Comparison of ENCODE assay signal across 10 mouse cellular contexts in genomic region chr5:62895326-62895725, GRCm38 (mm10).
A peak's percentile ranks its signal among the peaks of the same experiment; 100 is the strongest.
DNase-seq lines count a peak whose midpoint lies in the region; ATAC-seq and TF ChIP-seq lines count a peak whose summit lies in the region.
"Had no signal": no experiment of that assay in that cellular context is flagged by ENCODE, and none has a peak within 500 bp of the region (broad histone marks: within the 10 kb centered on the region; RNA-seq: fewer than 3 reads in every experiment).

No protein-coding gene starts in this region.

- WGBS in kidney, postnatal 0 days, result 62% methylated on average over 3 of the region's 3 CpGs
- 52% methylated on average over 3 of the region's 3 CpGs for WGBS in kidney, embryonic 16.5 days
- WGBS in embryonic facial prominence, embryonic 10.5 days, result 72% methylated on average over 3 of the region's 3 CpGs
- WGBS in neural tube, embryonic 14.5 days, result 71% methylated on average over 3 of the region's 3 CpGs

- DNase-seq in kidney, postnatal 0 days (ENCODE audit: low spot score), result peak; percentile 74
- DNase-seq in MEL-GATA-1-ER (ENCODE audit: extremely low read depth, low read depth), result peak; percentile 2
- DNase-seq in embryonic facial prominence, embryonic 10.5 days (ENCODE audit: low spot score), result peak; percentile 18
- DNase-seq in layer of hippocampus, adult 8-10 months (ENCODE audit: low spot score in 2 of 2), result peak; percentile 11 to 15
- DNase-seq in spleen, adult 18-20 months, result no peak

- H3K9me3 ChIP-seq in kidney, postnatal 0 days (replicated peaks; ENCODE audit: low read length), result no peaks in the 10 kb centered on the region
- no peaks in the 10 kb centered on the region for H3K9me3 ChIP-seq in kidney, embryonic 16.5 days (ENCODE audit: low read length)
- H3K9me3 ChIP-seq in embryonic facial prominence, embryonic 10.5 days, result no peaks in the 10 kb centered on the region
- H3K9me3 ChIP-seq in neural tube, embryonic 14.5 days (ENCODE audit: control insufficient read depth, low read length), result no peaks in the 10 kb centered on the region
- H3K9me3 ChIP-seq: embryonic facial prominence, embryonic 12.5 days; lung, embryonic 15.5 days had no signal

- H3K27me3 ChIP-seq in kidney, postnatal 0 days (ENCODE audit: insufficient read depth, low read length), result no peaks in the 10 kb centered on the region
- no peaks in the 10 kb centered on the region for H3K27me3 ChIP-seq in kidney, embryonic 16.5 days (ENCODE audit: insufficient read depth, low read length)
- no peaks in the 10 kb centered on the region for H3K27me3 ChIP-seq in embryonic facial prominence, embryonic 10.5 days (replicated peaks; ENCODE audit: low read depth, poor library complexity, severe bottlenecking)
- H3K27me3 ChIP-seq in neural tube, embryonic 14.5 days (ENCODE audit: control insufficient read depth, insufficient read depth, low read length), result no peaks in the 10 kb centered on the region
- H3K27me3 ChIP-seq: embryonic facial prominence, embryonic 12.5 days; lung, embryonic 15.5 days had no signal

- no peak overlapping the region for H3K4me3 ChIP-seq in kidney, postnatal 0 days (replicated peaks; ENCODE audit: low read depth, low read length)
- H3K4me3 ChIP-seq in kidney, embryonic 16.5 days (ENCODE audit: low read length), result no peak overlapping the region
- no peak overlapping the region for H3K4me3 ChIP-seq in embryonic facial prominence, embryonic 10.5 days
- no peak overlapping the region for H3K4me3 ChIP-seq in neural tube, embryonic 14.5 days (ENCODE audit: low read depth, low read length)
- H3K4me3 ChIP-seq: embryonic facial prominence, embryonic 12.5 days; lung, embryonic 15.5 days had no signal

- H3K4me1 ChIP-seq in kidney, postnatal 0 days (replicated peaks; ENCODE audit: insufficient read depth, low read length), result no peaks in the 10 kb centered on the region
- no peaks in the 10 kb centered on the region for H3K4me1 ChIP-seq in kidney, embryonic 16.5 days (ENCODE audit: insufficient read depth, low read length)
- H3K4me1 ChIP-seq in embryonic facial prominence, embryonic 10.5 days, result no peaks in the 10 kb centered on the region
- H3K4me1 ChIP-seq in neural tube, embryonic 14.5 days (ENCODE audit: control insufficient read depth, insufficient read depth, low read length), result no peaks in the 10 kb centered on the region
- H3K4me1 ChIP-seq: embryonic facial prominence, embryonic 12.5 days; lung, embryonic 15.5 days had no signal

- H3K36me3 ChIP-seq in kidney, postnatal 0 days (ENCODE audit: insufficient read depth, low read length), result no peaks in the 10 kb centered on the region
- H3K36me3 ChIP-seq in kidney, embryonic 16.5 days (ENCODE audit: insufficient read depth, low read length), result no peaks in the 10 kb centered on the region
- H3K36me3 ChIP-seq in embryonic facial prominence, embryonic 10.5 days (replicated peaks), result no peaks in the 10 kb centered on the region
- no peaks in the 10 kb centered on the region for H3K36me3 ChIP-seq in neural tube, embryonic 14.5 days (ENCODE audit: control insufficient read depth, insufficient read depth, low read length)
- H3K36me3 ChIP-seq: embryonic facial prominence, embryonic 12.5 days; lung, embryonic 15.5 days had no signal

- no peak overlapping the region for H3K27ac ChIP-seq in kidney, postnatal 0 days
- H3K27ac ChIP-seq in kidney, embryonic 16.5 days (ENCODE audit: low read length), result no peak overlapping the region
- no peak overlapping the region for H3K27ac ChIP-seq in embryonic facial prominence, embryonic 10.5 days (replicated peaks)
- no peak overlapping the region for H3K27ac ChIP-seq in neural tube, embryonic 14.5 days (ENCODE audit: low read depth, low read length)
- H3K27ac ChIP-seq: embryonic facial prominence, embryonic 12.5 days; lung, embryonic 15.5 days had no signal

- H3K9ac ChIP-seq in kidney, postnatal 0 days (ENCODE audit: low read depth, low read length), result no peak overlapping the region
- no peak overlapping the region for H3K9ac ChIP-seq in kidney, embryonic 16.5 days (replicated peaks; ENCODE audit: low read length)
- H3K9ac ChIP-seq in neural tube, embryonic 14.5 days (replicated peaks; ENCODE audit: low read depth, low read length), result no peak overlapping the region
- H3K9ac ChIP-seq: embryonic facial prominence, embryonic 12.5 days; lung, embryonic 15.5 days had no signal

- peak; percentile 79 for TF ChIP-seq CTCF in kidney, postnatal 0 days (IDR thresholded peaks at IDR 0.05; ENCODE audit: low read depth)

- ATAC-seq in kidney, postnatal 0 days (replicated peaks; ENCODE audit: low FRiP score, low read depth), result no peak
- no peak for ATAC-seq in kidney, embryonic 16.5 days (ENCODE audit: low FRiP score, low TSS enrichment)
- peak; percentile 79; the same call in 1 of the 2 replicates for ATAC-seq in neural tube, embryonic 14.5 days (ENCODE audit: low read depth)
- ATAC-seq in erythroid progenitor cell, adult 5-6 weeks (replicated peaks; ENCODE audit: low FRiP score, poor library complexity, severe bottlenecking), result no peak

- H3K4me2 ChIP-seq in kidney, postnatal 0 days (ENCODE audit: low read length), result no peak overlapping the region
- no peak overlapping the region for H3K4me2 ChIP-seq in kidney, embryonic 16.5 days (replicated peaks; ENCODE audit: low read depth, low read length)
- no peak overlapping the region for H3K4me2 ChIP-seq in neural tube, embryonic 14.5 days (ENCODE audit: low read depth, low read length)
- H3K4me2 ChIP-seq: embryonic facial prominence, embryonic 12.5 days; lung, embryonic 15.5 days had no signal

Comparison
In these comparisons a context has a peak if more than half of its experiments do, and no peak if none do; other contexts are left out.
1. DNase-seq: peak in kidney, postnatal 0 days (single experiment), MEL-GATA-1-ER (single experiment), embryonic facial prominence, embryonic 10.5 days (single experiment) and layer of hippocampus, adult 8-10 months (2 of 2); none in spleen, adult 18-20 months (0 of 2).